Mouse (Mus musculus) brain, adult 2 months (tissue): Measurements from ENCODE around the gene Krtap5-1.
"Not testable (repeated sequence)": the region's sequence is repeated elsewhere in the genome, so short reads cannot be mapped to it uniquely, and the experiment has no call there.

Source experiments
- DNase-seq: peaks from one replicate; pipeline ENCODE4 v3.0.0; 2011; ENCODE audit warnings: low read depth, low spot score

The Krtap5-1 gene

GRCm38 (mm10) chr7:142303249-142303648 is 6.3 kb upstream of the Krtap5-1 start, which contains the start of gene Krtap5-4:
Krtap5-4 (plus strand) TSS chr7:142303549.
- no peak for DNase-seq

- DNase-seq = not testable (repeated sequence)
These were observed 810 bp downstream of the Krtap5-1 start for GRCm38 (mm10) chr7:142296108-142296507.

DNA sequence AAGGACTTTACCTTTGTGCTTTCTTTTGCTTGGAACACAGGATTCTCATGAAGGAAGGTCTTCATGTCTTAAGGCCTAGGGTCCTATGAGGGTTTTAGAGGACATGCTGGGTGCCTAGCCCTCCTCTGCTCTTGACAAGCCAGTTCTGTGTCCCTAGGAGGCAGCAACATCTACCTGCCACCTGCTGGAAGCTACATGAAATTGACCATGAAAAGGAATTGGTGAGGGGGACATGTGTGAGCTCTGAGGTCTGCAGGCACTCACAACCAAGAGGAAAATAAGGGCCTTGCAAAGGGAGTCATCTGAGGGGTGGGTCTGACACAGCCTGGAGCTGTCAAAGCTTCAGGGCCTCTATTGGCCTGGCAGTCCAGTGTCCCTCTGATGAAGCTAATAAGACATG is 1.5 kb downstream of the Krtap5-1 start:
- no peak for DNase-seq

- DNase-seq = peak; percentile 42
These were observed 3.1 kb downstream of the Krtap5-1 start for GRCm38 (mm10) chr7:142293851-142294250.

DNA sequence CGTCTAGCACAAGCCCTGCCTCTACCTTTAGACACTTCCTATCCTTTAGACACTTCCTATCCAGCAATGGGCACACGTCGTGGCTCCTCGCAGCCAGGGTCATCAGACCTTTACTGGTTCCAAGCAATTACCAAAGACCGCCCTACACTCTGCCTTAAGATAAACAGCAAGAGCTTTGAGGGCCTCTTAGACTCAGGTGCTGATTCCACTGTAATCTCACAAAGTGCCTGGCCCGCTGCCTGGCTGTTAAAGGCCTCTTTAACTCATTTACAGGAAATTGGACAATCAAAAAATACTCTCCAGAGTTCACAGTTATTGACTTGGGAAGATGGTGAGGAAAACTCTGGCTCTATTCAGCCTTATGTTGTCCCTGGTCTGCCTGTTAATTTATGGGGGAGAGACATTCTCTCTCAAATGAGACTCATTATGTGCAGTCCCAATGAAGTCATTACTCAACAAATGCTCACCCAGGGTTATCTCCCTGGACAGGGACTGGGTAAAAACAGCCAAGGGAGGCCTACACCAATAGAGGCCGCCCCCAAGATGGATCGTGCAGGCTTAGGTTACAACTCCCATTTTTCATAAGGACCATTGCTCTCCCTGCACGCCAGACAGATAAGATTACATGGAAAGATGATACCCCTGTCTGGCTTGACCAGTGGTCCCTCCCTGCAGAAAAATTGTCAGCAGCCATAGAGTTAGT is 10.9 kb downstream of the Krtap5-1 start:
- DNase-seq = not testable (repeated sequence)

DNA sequence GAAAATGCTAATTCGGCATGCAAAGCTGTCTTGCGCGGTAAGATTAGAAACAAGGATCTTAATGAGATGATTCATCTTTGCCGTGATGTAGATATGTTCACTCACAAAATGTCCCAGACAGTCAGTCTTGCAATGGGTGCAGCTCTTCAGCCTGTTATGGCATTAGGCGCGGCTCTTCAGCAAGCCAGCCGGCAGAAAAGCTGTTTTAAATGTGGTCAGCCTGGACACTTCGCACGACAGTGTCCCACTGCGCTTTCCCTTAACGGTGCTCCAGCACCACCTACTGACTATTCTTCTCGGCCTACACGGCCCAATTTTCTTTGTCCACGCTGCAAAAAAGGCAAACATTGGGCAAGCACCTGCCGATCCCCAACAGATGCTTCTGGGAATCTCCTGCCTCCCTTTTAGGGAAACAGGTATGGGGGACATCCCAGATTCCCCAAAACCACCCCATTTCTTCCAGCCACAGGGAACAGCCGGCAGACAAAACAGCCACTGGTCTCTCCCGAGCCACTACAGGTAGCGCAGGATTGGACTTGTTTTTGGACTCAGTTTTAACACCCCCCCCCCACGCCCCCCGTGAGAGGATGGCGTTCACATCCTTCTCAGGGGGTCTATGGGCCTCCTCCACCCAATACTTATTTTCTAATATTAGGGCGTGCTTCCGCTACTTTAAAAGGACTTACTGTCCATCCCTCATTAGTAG is 11.6 kb downstream of the Krtap5-1 start:
- DNase-seq = peak; percentile 78

- DNase-seq = peak; percentile 96
These were observed 12.3 kb downstream of the Krtap5-1 start for GRCm38 (mm10) chr7:142284615-142285080.

DNA sequence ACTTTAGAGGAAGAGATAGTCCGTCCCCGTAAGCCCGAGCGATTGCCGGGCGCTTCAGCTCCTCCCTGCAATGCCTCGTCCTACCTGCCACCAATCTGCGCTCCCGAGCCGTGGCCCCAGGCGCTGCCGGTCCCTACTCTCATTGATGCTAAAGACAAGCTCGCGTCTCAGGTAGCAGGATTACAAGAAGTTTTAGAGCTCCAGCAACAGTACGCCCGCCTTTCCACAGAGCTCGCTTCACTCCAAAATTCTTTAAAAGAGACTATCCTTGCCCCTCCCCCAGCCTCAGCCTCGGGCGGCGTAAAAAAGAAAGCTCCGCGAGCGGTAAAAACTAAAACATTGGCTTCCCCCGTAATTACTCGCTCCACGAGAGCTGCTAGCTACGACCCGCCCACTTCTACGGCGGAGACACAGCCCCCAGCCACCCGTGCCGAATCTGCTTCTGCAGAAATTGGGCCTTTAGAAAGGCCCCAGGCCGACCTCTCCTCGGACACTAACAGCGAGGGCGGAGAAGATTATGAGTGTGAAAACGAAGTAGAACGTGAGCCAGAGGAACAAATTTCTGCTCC is 12.8 kb downstream of the Krtap5-1 start:
- DNase-seq = peak; percentile 58

DNA sequence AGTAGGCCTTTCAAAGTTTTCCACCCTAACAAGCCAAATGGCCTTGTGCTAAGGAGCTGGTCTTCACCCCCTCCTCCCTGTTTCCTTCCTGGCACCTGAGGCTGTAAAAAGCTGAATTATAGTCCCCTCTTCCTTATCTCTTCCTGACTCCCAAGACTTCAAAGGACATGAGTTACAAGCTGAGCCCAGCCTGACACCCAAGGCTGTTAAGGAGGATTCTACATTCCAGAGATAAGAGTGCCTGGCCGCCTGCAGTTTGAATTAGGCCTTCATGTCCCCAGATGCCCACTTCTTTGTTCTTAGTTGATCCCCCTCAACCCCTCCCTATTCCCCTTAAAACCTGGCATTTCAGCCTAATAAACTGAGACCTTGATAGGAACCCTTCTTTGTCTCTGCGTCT is 14.1 kb downstream of the Krtap5-1 start:
- not testable (repeated sequence) for DNase-seq

GRCm38 (mm10) chr7:142279291-142279690 is 17.6 kb downstream of the Krtap5-1 start:
- peak; percentile 12 for DNase-seq

- peak; percentile 75 for DNase-seq
These were observed 18.7 kb downstream of the Krtap5-1 start for GRCm38 (mm10) chr7:142278183-142278582.

- not testable (repeated sequence) for DNase-seq
These were observed 22.7 kb downstream of the Krtap5-1 start, which contains the start of gene Gm4559 for GRCm38 (mm10) chr7:142274263-142274662. Gm4559 (minus strand) TSS chr7:142274363.

GRCm38 (mm10) chr7:142258254-142258653 is 38.7 kb downstream of the Krtap5-1 start, which contains the start of gene Gm2431:
Gm2431 (minus strand) TSS chr7:142258354.
- DNase-seq = not testable (repeated sequence)

- DNase-seq = peak; percentile 69
These were observed 41.4 kb downstream of the Krtap5-1 start for GRCm38 (mm10) chr7:142255517-142255916.

GRCm38 (mm10) chr7:142249824-142250223 is 47.1 kb downstream of the Krtap5-1 start:
- peak; percentile 64 for DNase-seq
